Comparison of ENCODE assay signal across 25 mouse cellular contexts in genomic region chr17:28380255-28380654, GRCm38 (mm10). TPM values are rescaled to one million over a fixed set of nuclear protein-coding genes. Genes with fewer than 3 reads are reported as not detected.
DNase-seq lines count a peak whose midpoint lies in the region; ATAC-seq and TF ChIP-seq lines count a peak whose summit lies in the region.
"Had no signal": no experiment of that assay in that cellular context is flagged by ENCODE, and none has a peak within 500 bp of the region (broad histone marks: within the 10 kb centered on the region; RNA-seq: fewer than 3 reads in every experiment).

No protein-coding gene starts in this region.

- H3K4me1 ChIP-seq in hindbrain, embryonic 10.5 days (replicated peaks), result peaks cover 14% of the 10 kb centered on the region
- H3K4me1 ChIP-seq in hindbrain, postnatal 0 days (ENCODE audit: insufficient read depth, low read length), result no peaks in the 10 kb centered on the region
- H3K4me1 ChIP-seq in midbrain, embryonic 10.5 days, result peaks cover 16% of the 10 kb centered on the region
- no peaks in the 10 kb centered on the region for H3K4me1 ChIP-seq in midbrain, embryonic 14.5 days (ENCODE audit: control insufficient read depth, insufficient read depth, low read length)
- H3K4me1 ChIP-seq: forebrain, embryonic 15.5 days had no signal

- no peaks in the 10 kb centered on the region for H3K9me3 ChIP-seq in hindbrain, embryonic 10.5 days
- no peaks in the 10 kb centered on the region for H3K9me3 ChIP-seq in hindbrain, postnatal 0 days (ENCODE audit: low read length)
- H3K9me3 ChIP-seq in midbrain, embryonic 10.5 days (replicated peaks), result no peaks in the 10 kb centered on the region
- no peaks in the 10 kb centered on the region for H3K9me3 ChIP-seq in midbrain, embryonic 14.5 days (ENCODE audit: control insufficient read depth, low read length)
- H3K9me3 ChIP-seq: forebrain, embryonic 15.5 days; heart, embryonic 12.5 days; heart, embryonic 15.5 days had no signal

- no peak overlapping the region for H3K4me2 ChIP-seq in hindbrain, postnatal 0 days (ENCODE audit: low read depth, low read length)
- no peak overlapping the region for H3K4me2 ChIP-seq in midbrain, embryonic 14.5 days (ENCODE audit: low read length)
- H3K4me2 ChIP-seq: forebrain, embryonic 15.5 days; heart, embryonic 12.5 days; heart, embryonic 15.5 days; hindbrain, embryonic 14.5 days had no signal

- 3% methylated on average over 6 of the region's 6 CpGs for WGBS in hindbrain, embryonic 10.5 days
- WGBS in hindbrain, postnatal 0 days, result 10% methylated on average over 6 of the region's 6 CpGs
- WGBS in midbrain, embryonic 10.5 days, result 2% methylated on average over 6 of the region's 6 CpGs
- WGBS in midbrain, embryonic 14.5 days, result 5% methylated on average over 6 of the region's 6 CpGs

- no peak overlapping the region for H3K9ac ChIP-seq in hindbrain, postnatal 0 days (replicated peaks; ENCODE audit: low read length)
- no peak overlapping the region for H3K9ac ChIP-seq in midbrain, embryonic 14.5 days (replicated peaks; ENCODE audit: low read length)
- H3K9ac ChIP-seq: forebrain, embryonic 15.5 days; heart, embryonic 12.5 days; heart, embryonic 15.5 days; hindbrain, embryonic 14.5 days had no signal

- peaks cover 34% of the 10 kb centered on the region for H3K27me3 ChIP-seq in hindbrain, embryonic 10.5 days (ENCODE audit: insufficient read depth, poor library complexity, severe bottlenecking)
- peaks cover 7% of the 10 kb centered on the region; the same call in 1 of the 2 replicates for H3K27me3 ChIP-seq in hindbrain, postnatal 0 days (ENCODE audit: insufficient read depth, low read length)
- H3K27me3 ChIP-seq in midbrain, embryonic 10.5 days (ENCODE audit: low read depth, poor library complexity, severe bottlenecking), result peaks cover 37% of the 10 kb centered on the region
- H3K27me3 ChIP-seq in midbrain, embryonic 14.5 days (ENCODE audit: control insufficient read depth, insufficient read depth, low read length), result peaks cover 2% of the 10 kb centered on the region; the same call in 1 of the 2 replicates

- TF ChIP-seq CTCF in hindbrain, postnatal 0 days (IDR thresholded peaks at IDR 0.05; ENCODE audit: low read depth), result no peak

- no peak for DNase-seq in hindbrain, embryonic 10.5 days (ENCODE audit: low spot score)
- DNase-seq in hindbrain, postnatal 0 days (ENCODE audit: low spot score), result no peak
- no peak for DNase-seq in midbrain, embryonic 10.5 days (ENCODE audit: low spot score)
- DNase-seq in midbrain, embryonic 14.5 days, result no peak
- peak; percentile 91 for DNase-seq in retina, postnatal 1 day
- DNase-seq in cerebellum, adult 9-11 months, result no peak
- no peak for DNase-seq in neural tube, embryonic 10.5 days (ENCODE audit: extremely low spot score, low spot score)
- DNase-seq: adrenal gland, adult 2 months; adrenal gland, postnatal 14 days; B cell, adult 2 months; cerebellum, adult 11 months; cerebellum, adult 2 months; cerebellum, postnatal 10 days; cerebellum, postnatal 36 days; gastrocnemius, postnatal 25 days; heart, adult 18-20 months; heart, postnatal 10 days; heart, postnatal 36 days had no signal

- no peak overlapping the region for H3K4me3 ChIP-seq in hindbrain, embryonic 10.5 days
- no peak overlapping the region for H3K4me3 ChIP-seq in hindbrain, postnatal 0 days (ENCODE audit: low read length)
- no peak overlapping the region for H3K4me3 ChIP-seq in midbrain, embryonic 10.5 days
- H3K4me3 ChIP-seq in midbrain, embryonic 14.5 days (replicated peaks; ENCODE audit: low read depth, low read length), result no peak overlapping the region
- H3K4me3 ChIP-seq: forebrain, embryonic 15.5 days; heart, embryonic 12.5 days; heart, embryonic 15.5 days had no signal

- ATAC-seq in hindbrain, postnatal 0 days, result no peak
- ATAC-seq in midbrain, embryonic 14.5 days (ENCODE audit: low FRiP score, low TSS enrichment), result no peak
- ATAC-seq: forebrain, embryonic 15.5 days had no signal

- H3K27ac ChIP-seq in hindbrain, embryonic 10.5 days, result peak overlapping the region; percentile 50; the same call in 1 of the 2 replicates
- no peak overlapping the region for H3K27ac ChIP-seq in hindbrain, postnatal 0 days
- 0 out of 2 replicates have a peak overlapping the region, but pooled peaks have one; percentile 23 for H3K27ac ChIP-seq in midbrain, embryonic 10.5 days (replicated peaks)
- no peak overlapping the region for H3K27ac ChIP-seq in midbrain, embryonic 14.5 days (replicated peaks; ENCODE audit: low read depth, low read length)
- H3K27ac ChIP-seq: forebrain, embryonic 15.5 days; heart, embryonic 15.5 days; hindbrain, embryonic 14.5 days had no signal

- no peaks in the 10 kb centered on the region for H3K36me3 ChIP-seq in hindbrain, embryonic 10.5 days
- H3K36me3 ChIP-seq in hindbrain, postnatal 0 days (ENCODE audit: insufficient read depth, low read length), result no peaks in the 10 kb centered on the region
- H3K36me3 ChIP-seq in midbrain, embryonic 10.5 days, result no peaks in the 10 kb centered on the region
- H3K36me3 ChIP-seq in midbrain, embryonic 14.5 days (ENCODE audit: control insufficient read depth, insufficient read depth, low read length), result no peaks in the 10 kb centered on the region
- H3K36me3 ChIP-seq: forebrain, embryonic 15.5 days; heart, embryonic 12.5 days; heart, embryonic 15.5 days had no signal

RNA-seq across cellular contexts. Expression of gene Tulp1, which starts 15.2 kb away (rescaled TPM):
- 2.8 and 4.0 TPM in 2 replicates for polyA plus RNA-seq in hindbrain, embryonic 10.5 days (2016; fragmentation: Nextera tagmentation; extraction: Ambion mirVana)
- total RNA-seq in hindbrain, postnatal 0 days (2014; rRNA removed), result 1.4 TPM in 1 of 2 replicates, not detected in the other
- polyA plus RNA-seq in hindbrain, postnatal 0 days (2015; fragmentation: Nextera tagmentation; extraction: Ambion mirVana), result 1.8 and 2.0 TPM in 2 replicates
- polyA plus RNA-seq in midbrain, embryonic 10.5 days (2016; fragmentation: Nextera tagmentation; extraction: Ambion mirVana), result 2.8 and 5.0 TPM in 2 replicates
- 1.4 and 1.5 TPM in 2 replicates for polyA plus RNA-seq in midbrain, embryonic 14.5 days (2014; fragmentation: Nextera tagmentation; extraction: Ambion mirVana)
- total RNA-seq: adrenal gland, adult 2 months; adrenal gland, postnatal 14 days; CH12.LX; gastrocnemius, adult 8-10 months; gastrocnemius, postnatal 25 days; heart, adult 18-20 months; heart, postnatal 36 days had no signal
- polyA plus RNA-seq: cerebellum, adult 2 months; cortical plate, adult 2 months had no signal

RNA-seq across cellular contexts. Expression of gene Tead3, which starts 29.6 kb away (rescaled TPM):
- polyA plus RNA-seq in hindbrain, embryonic 10.5 days (2016; fragmentation: Nextera tagmentation; extraction: Ambion mirVana), result 5.5 and 6.1 TPM in 2 replicates
- 6.5 and 9.4 TPM in 2 replicates for total RNA-seq in hindbrain, postnatal 0 days (2014; rRNA removed)
- 1.3 and 1.7 TPM in 2 replicates for polyA plus RNA-seq in hindbrain, postnatal 0 days (2015; fragmentation: Nextera tagmentation; extraction: Ambion mirVana)
- 5.0 and 5.2 TPM in 2 replicates for polyA plus RNA-seq in midbrain, embryonic 10.5 days (2016; fragmentation: Nextera tagmentation; extraction: Ambion mirVana)
- 0.78 and 1.7 TPM in 2 replicates for polyA plus RNA-seq in midbrain, embryonic 14.5 days (2014; fragmentation: Nextera tagmentation; extraction: Ambion mirVana)

RNA-seq across cellular contexts. Expression of gene Rpl10a, which starts 52.0 kb away (rescaled TPM):
- polyA plus RNA-seq in hindbrain, embryonic 10.5 days (2016; fragmentation: Nextera tagmentation; extraction: Ambion mirVana), result 439 and 483 TPM in 2 replicates
- total RNA-seq in hindbrain, postnatal 0 days (2014; rRNA removed), result 699 and 1,071 TPM in 2 replicates
- 337 and 355 TPM in 2 replicates for polyA plus RNA-seq in hindbrain, postnatal 0 days (2015; fragmentation: Nextera tagmentation; extraction: Ambion mirVana)
- 426 and 489 TPM in 2 replicates for polyA plus RNA-seq in midbrain, embryonic 10.5 days (2016; fragmentation: Nextera tagmentation; extraction: Ambion mirVana)
- polyA plus RNA-seq in midbrain, embryonic 14.5 days (2014; fragmentation: Nextera tagmentation; extraction: Ambion mirVana), result 401 and 423 TPM in 2 replicates

Comparison
In these comparisons a context has a peak if more than half of its experiments do, and no peak if none do; other contexts are left out.
1. H3K27ac ChIP-seq: peak in hindbrain, embryonic 10.5 days (single experiment) and midbrain, embryonic 10.5 days (single experiment); none in hindbrain, postnatal 0 days (single experiment) and midbrain, embryonic 14.5 days (single experiment).